Mouse (Mus musculus): ENCODE measurements around the gene Scai.

DNA sequence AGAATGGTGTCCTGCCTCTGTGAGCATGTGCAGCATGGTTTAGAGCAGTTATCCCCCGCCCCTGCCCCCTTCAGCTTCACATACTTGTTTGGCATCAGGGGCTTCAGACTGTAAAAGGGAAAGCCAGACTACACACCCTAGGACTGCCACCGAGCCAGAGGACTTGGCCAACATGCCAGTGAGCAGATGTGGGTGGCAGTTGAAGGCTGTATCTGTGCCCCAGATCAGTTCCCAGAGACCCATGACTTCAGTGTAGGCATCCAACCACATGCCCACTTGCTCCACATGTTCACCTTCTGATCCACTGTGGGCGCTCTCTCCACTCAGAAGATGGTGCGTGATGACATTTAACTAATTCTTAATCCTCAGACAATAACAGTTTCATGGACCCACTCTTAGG is 26.6 kb upstream of the Scai start:
- no peak for TF ChIP-seq POLR2A (IDR thresholded peaks at IDR 0.05; ENCODE audit: low read depth, low read length)
- TF ChIP-seq CTCF (IDR thresholded peaks at IDR 0.05; ENCODE audit: extremely low read depth, insufficient read depth, insufficient read length, insufficient replicate concordance) = no peak

Data from spleen, adult 2 months (tissue).